10 mouse cellular contexts compared by ENCODE assay signal in genomic region chrX:143668242-143668641, GRCm38 (mm10).
DNase-seq lines count a peak whose midpoint lies in the region; ATAC-seq lines count a peak whose summit lies in the region.
"Had no signal": no experiment of that assay in that cellular context is flagged by ENCODE, and none has a peak within 500 bp of the region (broad histone marks: within the 10 kb centered on the region; RNA-seq: fewer than 3 reads in every experiment).

No protein-coding gene starts in this region.

- H3K27me3 ChIP-seq in forebrain, embryonic 12.5 days: peaks cover 14% of the 10 kb centered on the region
- H3K27me3 ChIP-seq: stomach, embryonic 15.5 days had no signal

- no peak overlapping the region for H3K27ac ChIP-seq in forebrain, embryonic 12.5 days
- H3K27ac ChIP-seq: liver, embryonic 15.5 days; stomach, embryonic 15.5 days had no signal

- no peak overlapping the region for H3K9ac ChIP-seq in forebrain, embryonic 12.5 days
- H3K9ac ChIP-seq: liver, embryonic 15.5 days; stomach, embryonic 15.5 days had no signal

- no peak overlapping the region for H3K4me3 ChIP-seq in forebrain, embryonic 12.5 days (replicated peaks)
- H3K4me3 ChIP-seq: liver, embryonic 15.5 days; stomach, embryonic 15.5 days had no signal

- peak; percentile 24 for DNase-seq in urinary bladder, postnatal 14 days (ENCODE audit: low spot score)
- no peak for DNase-seq in urinary bladder, postnatal 10 days (ENCODE audit: low spot score)
- peak; percentile 4 for DNase-seq in c-Kit-positive CD71-negative TER-119-negative erythroid progenitor cells, embryonic 14.5 days (ENCODE audit: low read depth)
- DNase-seq in layer of hippocampus, adult 18-20 months (ENCODE audit: low spot score in 2 of 2): peak; percentile 39 to 65
- DNase-seq in mesoderm, embryonic 11.5 days (ENCODE audit: low read depth, low spot score): peak; percentile 72
- peak; percentile 5 for DNase-seq in testis, postnatal 14 days (ENCODE audit: low spot score)
- DNase-seq in thymus, postnatal 0 days (ENCODE audit: low spot score): no peak

- 42% methylated on average over 3 of the region's 3 CpGs for WGBS in forebrain, embryonic 12.5 days

- H3K4me1 ChIP-seq in forebrain, embryonic 12.5 days: peaks cover 2% of the 10 kb centered on the region; the same call in 1 of the 2 replicates
- H3K4me1 ChIP-seq: liver, embryonic 15.5 days; stomach, embryonic 15.5 days had no signal

- H3K4me2 ChIP-seq in forebrain, embryonic 12.5 days: 0 out of 2 replicates have a peak overlapping the region, but pooled peaks have one; percentile 58
- H3K4me2 ChIP-seq: liver, embryonic 15.5 days; stomach, embryonic 15.5 days had no signal

- ATAC-seq in forebrain, embryonic 12.5 days (ENCODE audit: low FRiP score): no peak

- H3K36me3 ChIP-seq in forebrain, embryonic 12.5 days (replicated peaks): no peaks in the 10 kb centered on the region
- H3K36me3 ChIP-seq: liver, embryonic 15.5 days; stomach, embryonic 15.5 days had no signal

- H3K9me3 ChIP-seq in forebrain, embryonic 12.5 days: no peaks in the 10 kb centered on the region
- H3K9me3 ChIP-seq: liver, embryonic 15.5 days; stomach, embryonic 15.5 days had no signal

Comparison
In these comparisons a context has a peak if more than half of its experiments do, and no peak if none do; other contexts are left out.
1. DNase-seq: peak in urinary bladder, postnatal 14 days (single experiment), c-Kit-positive CD71-negative TER-119-negative erythroid progenitor cells, embryonic 14.5 days (single experiment), layer of hippocampus, adult 18-20 months (2 of 2), mesoderm, embryonic 11.5 days (single experiment) and testis, postnatal 14 days (single experiment); none in urinary bladder, postnatal 10 days (single experiment) and thymus, postnatal 0 days (single experiment).